Mouse (Mus musculus): ENCODE results near the gene Acd. TPM values are rescaled to one million over a fixed set of nuclear protein-coding genes. Genes with fewer than 3 reads are reported as not detected.

Gene Acd
- total RNA-seq, 2 experiments from 2014 or later, result 33.3 to 52.2 TPM

DNA sequence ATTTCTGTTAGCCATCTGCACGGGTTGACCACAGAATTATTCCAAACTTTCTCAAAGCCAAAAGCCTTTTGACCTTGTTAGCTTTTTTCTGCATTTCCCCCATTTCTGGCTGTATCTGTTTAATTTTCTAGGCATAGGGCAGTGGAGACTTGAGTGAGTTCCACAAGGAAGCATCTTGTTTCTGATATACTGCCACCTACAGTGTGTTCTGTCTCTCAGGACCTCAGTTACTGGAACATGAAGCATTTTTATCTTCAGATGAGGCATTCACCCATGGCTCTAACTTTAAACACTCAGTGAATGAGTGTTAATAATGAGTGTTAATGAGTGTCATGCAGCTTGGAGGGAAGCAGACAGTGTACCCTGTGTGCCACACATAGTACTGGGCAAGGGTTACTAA lies 23.0 kb downstream of the Acd start:
- no peak for ATAC-seq (replicated peaks; ENCODE audit: poor library complexity, severe bottlenecking)

DNA sequence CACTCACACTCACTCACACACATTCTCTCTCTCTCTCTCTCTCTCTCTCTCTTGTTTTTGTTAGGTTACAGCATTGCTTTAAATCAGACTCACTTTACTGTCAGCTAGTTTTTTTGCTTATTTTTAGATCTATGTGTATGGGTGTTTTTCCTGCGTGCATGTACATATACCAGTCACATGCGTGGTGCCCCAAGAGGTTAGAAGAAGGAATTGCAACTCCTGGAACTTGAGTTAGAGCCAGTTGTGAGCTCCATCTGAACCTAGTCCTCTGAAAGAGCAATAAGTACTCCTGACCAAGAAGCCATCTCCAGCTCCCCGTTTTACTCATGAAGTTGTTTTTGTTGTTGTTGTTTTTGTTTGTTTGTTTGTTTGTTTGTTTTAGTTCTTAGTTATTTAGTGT lies 39.7 kb downstream of the Acd start:
- ATAC-seq (replicated peaks; ENCODE audit: poor library complexity, severe bottlenecking), result peak; percentile 48; the same call in 1 of the 2 replicates

DNA sequence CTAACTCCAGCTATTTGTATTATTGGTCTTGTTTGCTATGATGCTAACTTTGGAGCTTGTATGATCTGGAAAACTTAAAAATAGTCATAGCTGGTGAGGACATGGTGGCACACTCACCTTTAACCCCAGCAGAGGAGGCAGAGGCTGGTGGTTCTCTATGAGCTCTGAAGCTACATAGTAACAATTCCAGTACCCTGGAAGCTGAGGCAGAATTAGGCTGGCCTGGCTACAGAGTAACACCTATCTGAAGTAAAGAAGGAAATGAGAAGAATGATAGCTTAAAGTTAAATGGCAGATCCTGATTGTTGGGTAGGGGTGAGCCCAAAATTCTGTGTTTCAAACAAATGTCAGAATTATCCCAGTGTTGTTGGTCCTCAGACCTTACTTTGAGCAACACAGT lies 43.3 kb downstream of the Acd start:
- ATAC-seq (replicated peaks; ENCODE audit: poor library complexity, severe bottlenecking), result no peak

DNA sequence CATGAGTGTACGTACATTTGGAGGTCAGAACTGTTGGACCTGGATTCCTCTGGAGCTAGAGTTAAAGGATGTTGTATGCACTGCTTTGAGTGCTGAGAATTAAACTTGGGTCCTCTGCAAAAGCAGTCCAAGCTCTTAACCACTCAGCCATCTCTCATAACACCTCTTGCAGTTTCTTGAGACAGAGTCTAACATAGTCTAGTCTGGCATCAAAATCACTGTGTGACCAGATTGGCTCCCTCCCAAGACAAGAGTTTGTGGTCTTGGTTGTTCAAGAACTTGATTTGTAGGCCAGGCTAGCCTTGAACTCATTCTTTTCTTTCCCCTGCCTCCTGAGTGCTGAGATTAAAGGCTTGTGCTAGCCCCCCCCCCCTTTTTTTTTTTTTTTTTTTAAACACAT lies 52.0 kb downstream of the Acd start:
- ATAC-seq (replicated peaks; ENCODE audit: poor library complexity, severe bottlenecking), result no peak

Other genes with a start within 250 kb of the Acd start
- gene Tppp3, start 229.6 kb downstream of the Acd start, total RNA-seq (2014; fragmentation: Nextera tagmentation), result not detected in 2 replicates
- gene Tppp3, start 229.6 kb downstream of the Acd start, total RNA-seq (2017), result not detected in 2 replicates
- gene Zdhhc1, start 204.2 kb downstream of the Acd start, total RNA-seq (2014; fragmentation: Nextera tagmentation), result 1.8 and 10.4 TPM in 2 replicates
- 3.6 and 4.6 TPM in 2 replicates for gene Zdhhc1, start 204.2 kb downstream of the Acd start, total RNA-seq (2017)
- not detected in 2 replicates for gene Hsd11b2, start 182.3 kb downstream of the Acd start, total RNA-seq (2014; fragmentation: Nextera tagmentation)
- not detected in 2 replicates for gene Hsd11b2, start 182.3 kb downstream of the Acd start, total RNA-seq (2017)
- 112 and 132 TPM in 2 replicates for gene Atp6v0d1, start 135.1 kb downstream of the Acd start, total RNA-seq (2014; fragmentation: Nextera tagmentation)
- 47.1 and 47.3 TPM in 2 replicates for gene Atp6v0d1, start 135.1 kb downstream of the Acd start, total RNA-seq (2017)
- gene Ripor1, start 95.8 kb downstream of the Acd start, total RNA-seq (2014; fragmentation: Nextera tagmentation), result 55.3 and 92.8 TPM in 2 replicates
- 5.4 and 10.1 TPM in 2 replicates for gene Ripor1, start 95.8 kb downstream of the Acd start, total RNA-seq (2017)
- 104 and 105 TPM in 2 replicates for gene Ctcf, start 64.5 kb downstream of the Acd start, total RNA-seq (2014; fragmentation: Nextera tagmentation)
- 84.1 and 107 TPM in 2 replicates for gene Ctcf, start 64.5 kb downstream of the Acd start, total RNA-seq (2017)
- not detected in 2 replicates for gene Agrp, start 63.7 kb downstream of the Acd start, total RNA-seq (2014; fragmentation: Nextera tagmentation)
- gene Agrp, start 63.7 kb downstream of the Acd start, total RNA-seq (2017), result not detected in 2 replicates
- 3.4 and 6.3 TPM in 2 replicates for gene Carmil2, start 14.8 kb downstream of the Acd start, total RNA-seq (2014; fragmentation: Nextera tagmentation)
- gene Carmil2, start 14.8 kb downstream of the Acd start, total RNA-seq (2017), result 0.86 and 2.1 TPM in 2 replicates
- 7.0 and 13.9 TPM in 2 replicates for gene Pard6a, start within 50 bp of the Acd start, total RNA-seq (2014; fragmentation: Nextera tagmentation)
- gene Pard6a, start within 50 bp of the Acd start, total RNA-seq (2017), result 5.9 and 13.3 TPM in 2 replicates
- not detected in 2 replicates for gene 4933405L10Rik, start 6.6 kb upstream of the Acd start, total RNA-seq (2014; fragmentation: Nextera tagmentation)
- not detected in 2 replicates for gene 4933405L10Rik, start 6.6 kb upstream of the Acd start, total RNA-seq (2017)
- gene Enkd1, start 7.1 kb upstream of the Acd start, total RNA-seq (2014; fragmentation: Nextera tagmentation), result 20.0 and 35.2 TPM in 2 replicates
- 14.5 and 16.2 TPM in 2 replicates for gene Enkd1, start 7.1 kb upstream of the Acd start, total RNA-seq (2017)
- gene Gfod2, start 57.6 kb upstream of the Acd start, total RNA-seq (2014; fragmentation: Nextera tagmentation), result 1.7 TPM in 1 of 2 replicates, not detected in the other
- gene Gfod2, start 57.6 kb upstream of the Acd start, total RNA-seq (2017), result 3.4 and 4.6 TPM in 2 replicates
- 12.9 and 16.7 TPM in 2 replicates for gene Ranbp10, start 126.2 kb upstream of the Acd start, total RNA-seq (2014; fragmentation: Nextera tagmentation)
- 7.2 and 8.3 TPM in 2 replicates for gene Ranbp10, start 126.2 kb upstream of the Acd start, total RNA-seq (2017)
- not detected in 2 replicates for gene Tsnaxip1, start 126.6 kb upstream of the Acd start, total RNA-seq (2014; fragmentation: Nextera tagmentation)
- not detected in 2 replicates for gene Tsnaxip1, start 126.6 kb upstream of the Acd start, total RNA-seq (2017)
- gene Cenpt, start 152.2 kb upstream of the Acd start, total RNA-seq (2014; fragmentation: Nextera tagmentation), result 21.4 and 22.0 TPM in 2 replicates
- 9.9 and 10.0 TPM in 2 replicates for gene Cenpt, start 152.2 kb upstream of the Acd start, total RNA-seq (2017)
- gene Thap11, start 154.0 kb upstream of the Acd start, total RNA-seq (2014; fragmentation: Nextera tagmentation), result 20.4 and 30.1 TPM in 2 replicates
- 29.9 and 36.8 TPM in 2 replicates for gene Thap11, start 154.0 kb upstream of the Acd start, total RNA-seq (2017)
- gene Nutf2, start 159.5 kb upstream of the Acd start, total RNA-seq (2014; fragmentation: Nextera tagmentation), result 158 and 185 TPM in 2 replicates
- gene Nutf2, start 159.5 kb upstream of the Acd start, total RNA-seq (2017), result 59.3 and 120 TPM in 2 replicates
- gene Edc4, start 179.8 kb upstream of the Acd start, total RNA-seq (2014; fragmentation: Nextera tagmentation), result 26.7 and 29.3 TPM in 2 replicates
- gene Edc4, start 179.8 kb upstream of the Acd start, total RNA-seq (2017), result 26.4 and 42.3 TPM in 2 replicates
- 0.90 TPM in 1 of 2 replicates, not detected in the other for gene Nrn1l, start 192.5 kb upstream of the Acd start, total RNA-seq (2014; fragmentation: Nextera tagmentation)
- not detected in 2 replicates for gene Nrn1l, start 192.5 kb upstream of the Acd start, total RNA-seq (2017)
- 18.0 and 28.1 TPM in 2 replicates for gene Pskh1, start 199.3 kb upstream of the Acd start, total RNA-seq (2014; fragmentation: Nextera tagmentation)
- gene Pskh1, start 199.3 kb upstream of the Acd start, total RNA-seq (2017), result 19.7 and 20.6 TPM in 2 replicates
- gene Ctrl, start 232.8 kb upstream of the Acd start, total RNA-seq (2014; fragmentation: Nextera tagmentation), result 2.9 and 5.5 TPM in 2 replicates
- gene Ctrl, start 232.8 kb upstream of the Acd start, total RNA-seq (2017), result 2.7 TPM in 1 of 2 replicates, not detected in the other
- gene Psmb10, start 237.3 kb upstream of the Acd start, total RNA-seq (2014; fragmentation: Nextera tagmentation), result 176 and 220 TPM in 2 replicates
- gene Psmb10, start 237.3 kb upstream of the Acd start, total RNA-seq (2017), result 71.7 and 92.7 TPM in 2 replicates
- not detected in 2 replicates for gene Lcat, start 242.3 kb upstream of the Acd start, total RNA-seq (2014; fragmentation: Nextera tagmentation)
- not detected in 2 replicates for gene Lcat, start 242.3 kb upstream of the Acd start, total RNA-seq (2017)

Data from granulocyte monocyte progenitor cell, adult 5-6 weeks (primary cell).